Mouse (Mus musculus) liver (tissue): ENCODE measurements around the gene Dnase1l2.
"Not testable (repeated sequence)": the region's sequence is repeated elsewhere in the genome, so short reads cannot be mapped to it uniquely, and the experiment has no call there.

ENCODE experiments used
- DNase-seq: peaks from one replicate; pipeline ENCODE4 v3.0.0-alpha.2; 2020; ENCODE audit warnings: mixed read lengths

Dnase1l2 gene

GRCm38 (mm10) chr17:24427170-24427557 lies 15.7 kb downstream of the Dnase1l2 start:
- DNase-seq: peak; percentile 41

- DNase-seq: peak; percentile 97
These were observed 16.3 kb downstream of the Dnase1l2 start, which contains the start of gene Eci1 for GRCm38 (mm10) chr17:24426471-24427169. TSS of gene Eci1 (plus strand) at chr17:24426641.

- no peak for DNase-seq
These were observed 17.0 kb downstream of the Dnase1l2 start for GRCm38 (mm10) chr17:24425905-24426304.

- not testable (repeated sequence) for DNase-seq
These were observed 17.6 kb downstream of the Dnase1l2 start for GRCm38 (mm10) chr17:24425326-24425725.

GRCm38 (mm10) chr17:24424489-24424888 lies 18.4 kb downstream of the Dnase1l2 start:
- no peak for DNase-seq

- DNase-seq: no peak
These were observed 19.8 kb downstream of the Dnase1l2 start for GRCm38 (mm10) chr17:24423114-24423513.

GRCm38 (mm10) chr17:24416051-24416652 lies 26.8 kb downstream of the Dnase1l2 start:
- no peak for DNase-seq

- DNase-seq: no peak
These were observed 27.9 kb downstream of the Dnase1l2 start for GRCm38 (mm10) chr17:24415011-24415410.

GRCm38 (mm10) chr17:24414230-24414976 lies 28.5 kb downstream of the Dnase1l2 start, which contains the start of gene Rnps1:
TSS of gene Rnps1 (plus strand) at chr17:24414565.
- DNase-seq: peak; percentile 98

GRCm38 (mm10) chr17:24413557-24414211 lies 29.2 kb downstream of the Dnase1l2 start:
- DNase-seq: peak; percentile 79

GRCm38 (mm10) chr17:24407116-24407803 lies 35.6 kb downstream of the Dnase1l2 start:
- DNase-seq: no peak

GRCm38 (mm10) chr17:24402371-24402770 lies 40.5 kb downstream of the Dnase1l2 start:
- no peak for DNase-seq

GRCm38 (mm10) chr17:24394456-24394855 lies 48.4 kb downstream of the Dnase1l2 start:
- no peak for DNase-seq

- DNase-seq: no peak
These were observed 49.4 kb downstream of the Dnase1l2 start for GRCm38 (mm10) chr17:24393527-24393926.

- DNase-seq: peak; percentile 30
These were observed 51.8 kb downstream of the Dnase1l2 start for GRCm38 (mm10) chr17:24391149-24391548.
